Mouse (Mus musculus) lung, adult 2 months (tissue): ENCODE results near the gene Irf2.

Experiments
- CTCF ChIP-seq: fragments of 200-500 bp; IDR thresholded peaks from 2 replicates; pipeline ENCODE4 v1.5.1; 2011; ENCODE audit warnings: mild to moderate bottlenecking, low read length, control low read depth; ENCODE audit not compliant: insufficient read depth
- POLR2A ChIP-seq: fragments of 200-500 bp; IDR thresholded peaks from 2 replicates; pipeline ENCODE4 v1.6.1; 2011; ENCODE audit warnings: low read depth, mild to moderate bottlenecking, control low read depth, low read length, borderline replicate concordance; ENCODE audit errors: extremely low read depth

DNA sequence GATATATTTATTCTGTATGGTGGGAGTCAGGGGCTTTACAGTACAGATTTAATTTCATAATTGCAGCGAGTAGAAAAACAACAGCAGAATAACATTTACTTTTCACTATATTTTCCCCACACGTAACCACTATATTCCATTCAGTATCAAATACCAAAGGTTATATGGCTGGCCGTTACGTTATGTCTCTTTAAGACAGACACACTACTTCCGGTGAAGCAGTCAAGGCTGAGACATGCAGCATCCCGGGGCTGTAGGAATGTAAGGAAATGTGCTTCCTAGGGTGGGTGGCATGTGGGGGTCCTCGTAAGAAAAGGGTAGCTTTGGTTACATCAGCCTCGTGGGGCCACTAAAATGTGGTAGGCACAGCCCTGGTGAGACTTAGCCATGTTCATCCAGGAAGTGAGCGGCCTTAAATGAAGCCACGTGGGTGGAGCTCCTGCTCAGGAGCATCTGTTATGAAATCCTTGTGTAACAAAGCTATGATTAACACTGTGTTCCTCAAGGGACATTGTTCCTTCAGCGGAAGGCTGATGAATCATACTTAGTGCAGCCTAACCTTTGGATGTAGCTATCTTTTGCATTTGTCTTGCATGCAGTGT is 71.6 kb downstream of the Irf2 start:
- no peak for TF ChIP-seq POLR2A
- no peak for TF ChIP-seq CTCF
